Mouse (Mus musculus) liver (tissue): ENCODE results near the gene Metap1d.

ENCODE experiments used
- DNase-seq: peaks from one replicate; pipeline ENCODE4 v3.0.0-alpha.2; 2020; ENCODE audit warnings: mixed read lengths

Gene Metap1d

GRCm38 (mm10) chr2:71545401-71545881 is 92.4 kb downstream of the Metap1d start:
- no peak for DNase-seq

- no peak for DNase-seq
These were observed 93.0 kb downstream of the Metap1d start for GRCm38 (mm10) chr2:71545882-71546639.

- DNase-seq: peak; percentile 51
These were observed 93.6 kb downstream of the Metap1d start, which contains the start of gene Dlx2 for GRCm38 (mm10) chr2:71546640-71547071. Gene Dlx2, minus strand, starts transcription at chr2:71546754.

- peak; percentile 81 for DNase-seq
These were observed 94.8 kb downstream of the Metap1d start for GRCm38 (mm10) chr2:71547829-71548228.

- no peak for DNase-seq
These were observed 97.3 kb downstream of the Metap1d start for GRCm38 (mm10) chr2:71550330-71550729.

- no peak for DNase-seq
These were observed 98.6 kb downstream of the Metap1d start for GRCm38 (mm10) chr2:71551704-71552103.

GRCm38 (mm10) chr2:71556071-71556470 is 103.0 kb downstream of the Metap1d start:
- no peak for DNase-seq

- no peak for DNase-seq
These were observed 113.4 kb downstream of the Metap1d start for GRCm38 (mm10) chr2:71566466-71566865.

GRCm38 (mm10) chr2:71573736-71574135 is 120.7 kb downstream of the Metap1d start:
- DNase-seq: no peak
